Mouse (Mus musculus) thymus, postnatal 10 days (tissue): ENCODE results near the gene Ddc.

Source experiments
- DNase-seq, 2 experiments: peaks; one replicate each; pipeline ENCODE4 v3.0.0; 2021; ENCODE audit warnings: low spot score in 2 of 2

Ddc gene

DNA sequence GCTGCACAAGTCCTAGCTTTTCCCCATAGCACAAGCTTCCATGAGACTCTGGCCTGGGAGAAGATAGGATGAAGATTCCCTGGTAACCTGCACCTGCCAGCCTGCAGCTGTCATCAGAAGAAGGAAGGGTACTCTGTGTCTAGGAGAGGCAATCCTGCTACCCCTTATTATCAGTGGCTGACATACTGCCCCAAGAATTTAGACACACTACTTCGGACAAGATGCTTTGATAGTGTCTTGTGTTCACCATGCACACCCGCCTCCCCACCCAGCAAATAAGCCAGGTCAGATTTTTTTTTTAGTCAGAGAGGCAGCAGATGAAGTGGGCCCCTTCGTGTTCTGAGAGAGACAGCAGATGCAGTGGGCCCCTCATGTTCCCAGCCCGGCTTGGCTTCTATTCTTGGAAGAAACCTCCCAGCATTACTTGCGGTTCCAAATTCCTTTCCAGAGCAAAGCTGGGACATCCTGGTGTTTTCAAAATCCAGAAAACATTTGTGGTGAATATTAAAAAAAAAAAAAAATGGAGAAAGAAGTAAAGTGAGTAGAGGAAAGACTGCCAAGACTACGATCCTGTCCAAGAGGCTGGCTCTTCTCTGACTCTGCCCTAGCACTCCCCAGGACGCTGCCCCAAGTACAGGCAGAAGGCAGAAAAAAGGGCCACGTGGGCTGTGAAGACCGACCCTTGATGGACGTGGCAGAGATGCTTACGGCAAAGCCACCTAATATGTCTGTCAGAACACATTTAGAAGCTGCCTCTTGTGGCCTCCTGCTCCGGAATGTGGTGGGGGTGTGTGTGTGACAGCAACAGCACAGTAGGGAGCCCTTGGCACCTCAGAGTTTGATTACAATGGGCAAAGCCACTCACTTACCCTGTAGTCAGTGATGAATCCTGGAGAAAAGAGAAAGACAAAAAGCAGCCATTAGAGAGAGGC is 73.7 kb downstream of the Ddc start:
- DNase-seq = no peak

DNA sequence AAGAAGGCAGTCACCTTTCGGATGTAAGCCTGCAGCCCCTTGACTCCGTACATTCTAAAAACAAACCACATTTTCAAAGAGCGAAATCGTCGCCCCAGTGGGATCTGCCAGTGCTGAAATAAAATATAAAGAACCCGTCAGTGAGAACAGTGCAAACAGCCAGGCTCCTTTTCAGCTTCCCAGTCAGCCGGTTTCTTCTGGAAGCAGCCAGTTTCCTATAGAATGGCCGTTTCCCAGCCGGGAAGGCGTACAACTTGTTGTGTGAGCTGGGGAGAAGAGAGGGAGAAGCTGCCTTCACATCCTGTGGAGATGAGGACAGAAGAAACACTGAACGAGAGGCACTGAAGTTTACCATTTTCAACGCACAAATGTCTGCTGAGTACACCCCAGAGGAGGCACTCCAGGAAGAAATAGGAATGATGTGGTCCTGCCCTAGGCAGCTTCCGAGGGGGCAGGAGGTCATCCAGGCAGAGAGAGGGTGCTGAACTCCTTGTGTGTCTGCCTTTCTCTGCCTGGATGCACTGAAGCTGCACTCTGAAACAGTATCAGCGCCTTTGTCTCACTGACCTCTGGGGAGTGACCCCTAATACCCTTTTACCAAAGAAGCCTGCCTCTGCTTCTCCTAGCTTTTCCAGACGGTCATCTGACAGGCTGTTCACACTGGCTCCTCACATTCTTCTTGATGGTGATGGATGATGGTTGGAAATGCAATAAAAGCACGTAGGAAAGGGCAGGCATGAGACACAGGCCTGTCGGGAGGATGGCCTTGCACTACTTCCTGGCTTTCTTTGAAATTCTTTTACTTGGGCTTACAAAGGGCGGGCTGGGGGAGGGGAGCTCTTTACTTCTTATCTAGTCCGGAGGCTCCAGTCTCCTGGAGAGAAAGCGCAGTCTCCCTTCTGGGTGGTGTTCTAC is 75.5 kb downstream of the Ddc start:
- DNase-seq = no peak

DNA sequence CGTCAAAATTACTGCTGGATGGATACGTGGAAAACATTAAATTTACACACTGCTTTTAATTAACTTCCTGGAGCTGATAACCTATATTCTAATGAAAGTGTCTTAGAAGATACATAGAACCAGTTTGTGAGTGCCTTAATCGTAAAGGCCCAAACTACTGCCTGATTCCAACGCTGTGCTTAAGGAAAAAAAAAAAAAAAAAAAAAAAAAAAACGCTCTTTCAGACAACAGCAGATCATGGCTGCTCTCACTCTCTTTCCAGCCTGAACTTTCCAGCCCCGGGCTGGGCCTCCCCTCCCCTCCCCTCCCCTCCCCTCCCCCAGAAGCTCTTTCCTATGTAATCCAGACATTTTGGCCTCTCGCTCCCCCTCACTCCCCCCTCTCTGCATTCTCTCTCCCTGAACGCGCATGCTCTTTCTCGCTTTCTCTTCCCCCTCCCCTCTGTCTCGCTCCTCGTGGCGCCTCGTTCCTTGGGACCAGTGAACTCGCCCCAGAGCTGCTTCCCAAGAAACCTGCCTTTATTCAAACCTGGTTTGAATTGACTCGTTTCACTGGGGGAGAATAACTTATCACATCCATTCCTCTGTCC is 76.5 kb downstream of the Ddc start:
- no peak for DNase-seq

DNA sequence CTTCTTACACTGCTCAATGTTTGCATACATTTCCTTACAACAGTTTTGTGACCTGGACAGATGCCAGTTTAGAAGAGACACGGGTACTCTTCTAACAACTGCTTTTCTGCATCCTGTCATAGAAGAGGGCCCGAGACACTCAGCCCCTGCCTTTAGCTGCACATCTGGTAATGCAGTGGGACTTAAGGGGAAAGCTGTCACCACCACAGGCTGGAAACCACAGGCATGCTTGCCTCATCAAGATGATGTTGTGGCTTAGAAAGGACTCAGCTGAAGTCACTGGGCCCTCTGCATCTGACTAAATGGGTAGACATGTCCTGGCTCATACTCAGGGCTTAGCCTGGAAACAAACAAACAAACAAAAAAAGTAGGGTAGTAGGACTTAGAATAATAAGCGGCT is 77.2 kb downstream of the Ddc start:
- peak; percentile 30 to 37 for DNase-seq

DNA sequence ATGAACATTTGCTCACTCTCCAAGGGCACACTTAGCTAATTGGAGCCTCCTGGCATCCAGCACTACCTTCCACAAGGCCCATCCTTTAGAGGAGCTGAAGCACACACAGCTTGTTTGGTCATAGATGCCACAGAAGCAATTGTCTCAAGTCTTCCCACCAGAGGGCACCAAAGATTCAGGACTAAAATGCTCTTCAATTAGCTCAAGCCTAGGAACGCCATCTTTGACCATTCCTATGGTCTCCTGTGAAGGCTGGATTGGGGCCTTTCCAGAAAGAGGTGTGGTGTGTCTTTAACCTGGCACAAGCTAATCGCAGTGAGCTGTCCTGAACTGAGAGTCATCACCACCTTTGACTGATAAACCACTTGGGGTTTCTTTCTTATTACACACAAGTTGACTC is 77.7 kb downstream of the Ddc start:
- DNase-seq = peak; percentile 39 to 77

- no peak for DNase-seq
Observed at GRCm38 (mm10) chr11:11819206-11819605, 78.7 kb downstream of the Ddc start.

GRCm38 (mm10) chr11:11818797-11819196 is 79.1 kb downstream of the Ddc start:
- DNase-seq = no peak

GRCm38 (mm10) chr11:11815737-11816136 is 82.2 kb downstream of the Ddc start:
- no peak for DNase-seq

GRCm38 (mm10) chr11:11811906-11812480 is 86.0 kb downstream of the Ddc start:
- peak; percentile 52 to 69 for DNase-seq

DNA sequence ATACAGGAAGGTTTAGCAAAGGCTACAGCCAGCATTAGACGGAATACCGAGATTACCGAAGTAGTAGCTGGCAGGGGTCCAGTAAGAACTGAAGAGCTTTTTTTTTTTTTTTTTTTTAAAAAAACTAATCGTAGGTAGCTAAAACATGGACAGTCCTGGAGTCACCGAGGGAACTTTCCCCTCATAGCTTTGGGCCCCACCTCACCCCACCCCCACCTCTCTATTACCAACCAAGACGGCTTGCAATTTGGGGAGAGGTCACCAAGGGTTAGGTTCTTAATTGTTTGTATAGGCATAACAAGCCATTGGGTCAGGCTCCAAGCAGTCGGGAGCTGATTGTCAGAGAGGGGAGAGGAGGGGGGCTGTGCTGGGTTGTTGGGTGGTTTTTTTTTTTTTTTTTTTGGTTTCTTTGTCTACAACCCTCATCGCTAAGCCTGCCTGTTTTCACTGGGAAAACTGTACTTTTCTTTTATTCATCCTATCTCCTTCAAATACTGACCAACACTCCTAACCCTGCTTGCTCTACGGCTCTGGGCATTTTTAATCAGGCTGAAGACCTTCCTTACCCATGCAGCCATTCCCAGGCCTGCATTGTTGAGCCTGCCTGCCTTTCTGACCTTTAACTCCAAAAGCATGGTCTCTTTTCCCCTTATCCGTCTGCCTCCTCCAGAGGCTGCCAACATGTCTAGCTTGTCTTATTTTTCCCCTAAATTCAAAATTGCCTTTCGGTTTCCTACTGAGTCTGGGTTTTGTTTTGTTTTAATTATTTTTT is 88.4 kb downstream of the Ddc start:
- no peak for DNase-seq

- DNase-seq = peak; percentile 97 to 99
Observed at GRCm38 (mm10) chr11:11808820-11809403, 89.0 kb downstream of the Ddc start, which contains the start of gene Fignl1. Fignl1 (minus strand) TSS chr11:11808962.

DNA sequence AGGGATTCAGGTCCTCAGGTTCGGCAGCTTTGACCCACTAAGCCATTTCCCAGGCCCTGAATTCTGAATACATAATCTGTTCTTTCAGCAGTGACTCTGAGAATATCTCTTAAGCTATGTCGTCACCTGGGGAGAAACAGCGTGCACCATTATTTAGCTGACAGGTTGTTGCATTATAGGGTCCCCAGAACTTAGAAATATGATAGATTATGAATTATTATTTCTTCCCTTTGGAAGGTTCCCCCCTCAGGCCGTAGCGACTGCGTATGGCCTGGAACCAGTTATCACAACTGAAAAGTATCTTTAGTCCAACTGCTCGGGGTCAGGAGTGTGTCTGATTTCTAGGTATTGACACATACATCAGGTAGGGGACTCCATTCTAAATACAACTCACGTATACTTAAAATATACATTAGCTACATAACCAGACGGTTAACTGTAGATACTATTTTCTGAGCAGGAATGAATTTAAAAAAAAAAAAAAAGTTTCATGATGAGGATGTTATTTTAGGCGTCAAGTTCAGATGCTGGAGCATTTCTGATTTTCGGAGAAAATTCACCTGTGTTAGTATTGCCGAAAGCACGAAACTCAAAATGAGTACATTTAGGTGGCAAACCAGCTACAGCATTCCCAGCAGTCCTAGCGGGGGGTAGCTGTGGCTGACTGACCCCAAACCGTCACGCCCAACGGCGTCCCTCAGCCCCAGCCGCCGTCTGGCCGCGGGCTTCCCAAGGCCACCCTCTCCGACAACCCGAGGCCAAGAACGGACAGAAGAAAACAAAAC is 89.7 kb downstream of the Ddc start:
- no peak for DNase-seq

- DNase-seq = no peak
Observed at GRCm38 (mm10) chr11:11805951-11806350, 92.0 kb downstream of the Ddc start.

DNA sequence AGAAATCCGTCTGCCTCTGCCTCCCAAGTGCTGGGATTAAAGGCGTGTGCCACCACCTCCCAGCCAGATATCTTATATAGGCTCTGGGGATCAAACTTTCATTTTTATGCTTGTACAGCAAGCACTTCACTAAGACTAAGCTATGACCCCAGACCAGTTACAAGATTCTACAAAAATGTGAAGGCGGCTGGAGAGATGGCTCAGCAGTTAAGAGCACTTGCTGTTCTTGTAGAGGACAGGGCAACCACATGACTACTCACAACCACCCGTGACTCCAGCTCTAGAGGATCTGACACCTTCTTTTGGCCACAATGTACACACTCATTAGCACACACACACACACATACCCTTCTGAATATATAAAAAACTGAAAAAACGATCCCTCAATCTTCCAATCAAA is 93.5 kb downstream of the Ddc start:
- DNase-seq = no peak

DNA sequence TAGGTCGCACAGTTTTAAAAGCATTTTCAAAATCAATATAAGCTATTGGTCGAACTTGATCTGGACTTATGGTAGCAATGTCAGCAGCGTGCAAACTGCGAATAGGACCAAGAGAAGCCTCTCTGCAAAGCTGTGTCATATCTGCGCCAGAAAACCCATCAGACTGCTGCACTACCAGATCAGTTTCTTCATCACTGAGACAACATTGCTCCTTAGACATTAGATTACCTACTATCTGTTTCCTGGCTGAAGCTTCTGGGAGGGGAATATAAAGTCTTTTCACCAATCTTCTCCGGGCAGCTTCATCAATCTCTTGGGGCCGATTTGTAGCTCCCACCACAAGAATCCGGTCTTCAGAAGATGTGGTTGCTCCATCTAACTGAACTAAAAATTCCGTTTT is 96.9 kb downstream of the Ddc start:
- DNase-seq = no peak

DNA sequence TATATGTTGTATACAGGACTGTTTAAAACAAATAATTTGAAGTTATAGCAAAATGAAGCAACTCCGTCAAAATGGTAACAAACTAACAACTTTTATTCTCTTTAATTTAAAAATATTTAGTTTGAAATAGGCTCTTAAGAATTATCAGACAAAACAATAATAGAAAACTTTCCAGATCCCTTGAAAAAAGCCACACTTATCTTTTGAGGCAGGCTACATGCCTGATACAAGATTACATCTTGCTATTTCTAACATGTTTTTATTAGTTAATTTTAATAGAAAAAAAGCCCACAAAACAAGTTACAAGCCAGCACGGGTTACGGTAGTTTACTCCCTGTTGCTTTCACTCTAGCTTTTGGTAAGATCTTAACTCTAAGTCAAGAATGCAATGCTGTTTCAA is 97.6 kb downstream of the Ddc start:
- DNase-seq = no peak

GRCm38 (mm10) chr11:11798690-11799089 is 99.3 kb downstream of the Ddc start:
- DNase-seq = no peak

- no peak for DNase-seq
Observed at GRCm38 (mm10) chr11:11794626-11795025, 103.3 kb downstream of the Ddc start.

GRCm38 (mm10) chr11:11788521-11788974 is 109.4 kb downstream of the Ddc start:
- DNase-seq = peak; percentile 71 to 84

DNA sequence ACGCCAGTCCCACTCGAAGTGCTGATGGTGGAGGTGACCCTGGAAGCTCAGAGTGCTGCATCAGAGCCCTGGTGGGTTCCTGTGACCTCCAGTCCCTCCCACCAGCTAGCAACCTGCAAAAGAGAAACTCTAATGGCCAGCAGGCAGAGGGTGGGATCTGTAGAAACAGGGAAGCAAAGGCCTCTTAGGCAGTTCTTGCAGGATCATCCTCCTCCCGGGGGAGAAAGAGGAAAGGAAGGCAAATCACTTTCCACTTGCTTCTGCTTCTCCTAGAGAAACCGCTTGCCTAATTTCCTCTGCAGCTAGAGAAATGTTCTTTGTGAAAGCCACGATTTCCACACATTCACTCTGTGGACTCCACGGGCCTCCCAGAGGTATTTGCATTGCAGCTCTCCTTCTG is 112.5 kb downstream of the Ddc start:
- DNase-seq = no peak
